Mouse (Mus musculus): ENCODE measurements around the gene Scd1. TPM values are rescaled to one million over a fixed set of nuclear protein-coding genes. Genes with fewer than 3 reads are reported as not detected.
A peak's percentile ranks its signal among the peaks of the same experiment; 100 is the strongest.

Gene Scd1
- polyA plus RNA-seq, 1 experiment from 2014 or later, result 2.3 TPM

DNA sequence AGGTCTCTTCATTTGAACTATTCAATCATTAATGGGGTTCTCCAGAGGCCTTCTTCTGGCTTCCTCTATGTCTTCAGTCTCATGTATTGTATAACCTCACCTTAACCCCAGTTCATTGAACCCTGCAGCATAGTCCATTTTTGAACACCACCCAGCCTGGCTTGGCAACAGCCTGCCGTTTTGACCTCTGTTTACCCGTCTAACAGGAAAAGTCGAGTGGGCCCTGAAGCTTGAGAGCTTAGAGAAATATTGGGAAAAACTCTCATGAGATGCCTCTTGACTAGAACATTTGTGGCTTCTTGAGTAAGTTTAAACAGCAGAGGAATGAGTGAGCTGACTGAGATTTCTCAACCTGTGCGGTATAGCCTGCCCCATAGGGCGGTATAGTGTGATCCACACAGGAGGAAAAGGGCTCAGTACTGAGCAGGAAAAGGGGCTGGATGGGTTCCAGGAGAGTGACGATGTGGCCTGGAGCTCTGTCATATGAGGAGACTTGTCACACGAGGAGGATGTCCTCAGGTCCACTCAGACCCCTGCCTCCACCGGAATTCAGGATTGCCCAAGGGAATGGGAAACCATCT, 14.5 kb upstream of the Scd1 start:
- Histone ChIP-seq H3K27ac (ENCODE audit: low read length) (peak overlapping the region; percentile 4; the same call in 1 of the 2 replicates), H3K27me3 (ENCODE audit: control insufficient read depth, insufficient read depth, low read depth, low read length) (no peaks in the 10 kb centered on the region), H3K9me3 (ENCODE audit: control insufficient read depth, low read length) (no peaks in the 10 kb centered on the region), H3K4me3 (ENCODE audit: low read length) (no peak overlapping the region), H3K4me2 (ENCODE audit: low read depth, low read length) (no peak overlapping the region), H3K36me3 (ENCODE audit: control insufficient read depth, insufficient read depth, low read length) (no peaks in the 10 kb centered on the region), H3K9ac (ENCODE audit: low read length) (no peak overlapping the region), H3K4me1 (replicated peaks; ENCODE audit: control insufficient read depth, insufficient read depth, low read length) (no peaks in the 10 kb centered on the region; the same call in 1 of the 2 replicates)
- ATAC-seq (ENCODE audit: low read depth), result peak; percentile 91
- 28% methylated on average over 8 of the region's 8 CpGs for WGBS

DNA sequence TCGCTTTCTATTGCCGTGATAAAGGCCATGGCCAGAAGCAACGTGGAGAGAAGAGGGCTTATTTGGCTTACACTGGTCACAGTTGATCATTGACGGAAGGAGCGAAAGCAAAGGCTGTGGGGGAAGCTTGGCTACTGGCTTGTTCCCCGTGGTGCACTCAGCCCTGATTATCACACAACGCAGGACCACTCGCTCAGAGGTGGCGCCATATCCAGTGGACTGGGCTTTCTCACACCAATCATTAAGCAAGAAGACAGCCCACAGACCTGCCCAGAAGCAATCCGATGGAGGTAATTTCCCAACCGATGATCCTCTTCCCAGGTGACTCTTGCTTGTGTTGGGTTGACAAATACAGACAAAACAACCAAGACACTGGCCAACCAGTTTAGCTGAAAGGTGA, 11.9 kb upstream of the Scd1 start:
- Histone ChIP-seq H3K27ac (ENCODE audit: low read length) (no peak overlapping the region), H3K9ac (ENCODE audit: low read length) (no peak overlapping the region), H3K9me3 (ENCODE audit: control insufficient read depth, low read length) (no peaks in the 10 kb centered on the region), H3K36me3 (ENCODE audit: control insufficient read depth, insufficient read depth, low read length) (no peaks in the 10 kb centered on the region), H3K4me1 (replicated peaks; ENCODE audit: control insufficient read depth, insufficient read depth, low read length) (no peaks in the 10 kb centered on the region; the same call in 1 of the 2 replicates), H3K4me3 (ENCODE audit: low read length) (no peak overlapping the region), H3K27me3 (ENCODE audit: control insufficient read depth, insufficient read depth, low read depth, low read length) (no peaks in the 10 kb centered on the region), H3K4me2 (ENCODE audit: low read depth, low read length) (no peak overlapping the region)
- ATAC-seq (ENCODE audit: low read depth), result no peak
- 48% methylated on average over 11 of the region's 11 CpGs for WGBS

DNA sequence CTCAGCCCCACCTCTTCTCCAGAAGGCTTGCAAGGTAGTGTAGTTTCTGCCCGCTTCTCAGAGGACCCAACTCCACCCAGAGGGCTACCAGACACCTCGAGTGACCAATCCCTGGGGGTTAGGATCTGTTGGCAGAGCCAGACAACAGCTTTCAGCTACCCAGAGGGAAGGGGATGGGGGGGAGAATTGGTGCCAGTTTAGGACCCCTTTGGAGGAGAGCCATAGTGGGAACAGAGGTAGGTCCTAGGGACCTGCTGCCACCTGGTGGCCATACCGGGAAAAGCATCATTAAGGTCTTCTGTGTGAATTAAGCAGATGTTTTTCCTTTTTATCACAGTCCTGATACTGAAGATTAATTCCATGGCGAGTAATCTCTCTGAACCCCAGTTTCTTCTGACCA, 11.3 kb upstream of the Scd1 start:
- no peaks in the 10 kb centered on the region for H3K36me3 ChIP-seq (ENCODE audit: control insufficient read depth, insufficient read depth, low read length)
- ATAC-seq (ENCODE audit: low read depth), result no peak
- H3K27ac ChIP-seq (ENCODE audit: low read length), result no peak overlapping the region
- H3K9me3 ChIP-seq (ENCODE audit: control insufficient read depth, low read length), result no peaks in the 10 kb centered on the region
- H3K27me3 ChIP-seq (ENCODE audit: control insufficient read depth, insufficient read depth, low read depth, low read length), result no peaks in the 10 kb centered on the region
- H3K4me2 ChIP-seq (ENCODE audit: low read depth, low read length), result no peak overlapping the region
- H3K4me1 ChIP-seq (replicated peaks; ENCODE audit: control insufficient read depth, insufficient read depth, low read length), result no peaks in the 10 kb centered on the region; the same call in 1 of the 2 replicates
- H3K4me3 ChIP-seq (ENCODE audit: low read length), result no peak overlapping the region
- no peak overlapping the region for H3K9ac ChIP-seq (ENCODE audit: low read length)
- WGBS, result 20% methylated on average over 4 of the region's 4 CpGs

DNA sequence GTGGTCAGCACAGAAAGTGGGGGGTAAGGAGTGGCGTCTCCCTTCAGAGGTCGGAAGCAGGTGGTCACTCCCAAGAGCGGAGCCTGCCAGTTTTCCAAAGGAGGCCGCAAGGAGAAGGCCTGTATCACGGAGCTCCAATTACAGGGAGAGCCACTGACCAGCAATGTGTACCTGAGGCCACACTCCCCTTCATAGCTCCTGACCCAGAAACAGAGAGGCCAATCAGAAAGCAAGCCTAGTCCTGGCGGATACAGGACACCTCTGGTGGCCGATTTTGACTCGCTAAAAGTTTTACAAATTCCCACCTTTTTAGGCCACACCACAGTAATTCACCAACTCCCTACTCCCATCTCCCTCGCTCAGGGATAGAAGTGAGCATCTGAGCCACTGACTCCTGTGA, 10.9 kb upstream of the Scd1 start:
- Histone ChIP-seq H3K4me2 (ENCODE audit: low read depth, low read length) (no peak overlapping the region), H3K4me1 (replicated peaks; ENCODE audit: control insufficient read depth, insufficient read depth, low read length) (no peaks in the 10 kb centered on the region; the same call in 1 of the 2 replicates), H3K27ac (ENCODE audit: low read length) (no peak overlapping the region), H3K36me3 (ENCODE audit: control insufficient read depth, insufficient read depth, low read length) (no peaks in the 10 kb centered on the region), H3K9me3 (ENCODE audit: control insufficient read depth, low read length) (no peaks in the 10 kb centered on the region), H3K27me3 (ENCODE audit: control insufficient read depth, insufficient read depth, low read depth, low read length) (no peaks in the 10 kb centered on the region), H3K4me3 (ENCODE audit: low read length) (no peak overlapping the region), H3K9ac (ENCODE audit: low read length) (no peak overlapping the region)
- 59% methylated on average over 9 of the region's 9 CpGs for WGBS
- ATAC-seq (ENCODE audit: low read depth), result no peak

DNA sequence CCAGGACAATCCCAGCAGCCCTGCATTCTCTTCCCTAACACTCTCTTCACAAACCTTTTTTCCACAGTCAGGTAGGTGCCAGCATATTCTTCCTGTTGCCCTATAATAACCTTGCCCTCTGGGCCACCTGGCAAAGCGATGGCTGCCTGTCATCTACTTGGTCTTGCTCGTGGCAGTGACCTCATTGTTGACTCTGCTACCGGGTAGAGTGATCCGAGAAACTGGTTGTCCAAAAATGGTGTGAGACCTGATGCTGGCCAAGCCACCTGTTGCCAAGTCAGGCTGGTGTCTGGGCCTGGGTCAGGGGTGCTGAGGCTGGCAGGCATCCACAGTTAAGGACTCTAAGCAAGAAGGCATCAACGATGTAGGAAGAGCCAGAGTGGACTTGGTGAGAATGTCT, 10.4 kb upstream of the Scd1 start:
- no peak for ATAC-seq (ENCODE audit: low read depth)

DNA sequence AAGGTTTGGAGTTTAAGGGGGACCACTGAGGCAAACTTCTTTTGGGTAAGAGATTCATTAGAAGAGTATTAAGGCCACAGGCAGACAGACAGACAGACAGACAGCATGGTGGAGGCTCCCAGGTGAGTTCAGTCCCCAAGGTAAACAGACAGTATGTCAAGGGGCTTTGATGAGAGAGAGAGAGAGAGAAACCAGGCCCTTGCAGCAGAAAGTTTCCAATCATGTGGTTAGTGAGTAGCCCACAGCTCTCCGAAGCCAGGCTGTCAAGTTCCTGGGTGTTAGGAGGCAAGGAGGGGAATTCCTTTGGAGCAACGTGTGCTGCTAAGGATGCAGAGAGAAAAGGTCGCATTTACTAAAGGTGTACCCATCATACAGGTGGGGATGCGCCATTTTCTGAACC, 9.8 kb upstream of the Scd1 start:
- WGBS, result 52% methylated on average over 4 of the region's 4 CpGs
- no peak overlapping the region for H3K4me3 ChIP-seq (ENCODE audit: low read length)
- H3K4me2 ChIP-seq (ENCODE audit: low read depth, low read length), result no peak overlapping the region
- H3K9ac ChIP-seq (ENCODE audit: low read length), result no peak overlapping the region
- H3K9me3 ChIP-seq (ENCODE audit: control insufficient read depth, low read length), result no peaks in the 10 kb centered on the region
- ATAC-seq (ENCODE audit: low read depth), result no peak
- H3K27me3 ChIP-seq (ENCODE audit: control insufficient read depth, insufficient read depth, low read depth, low read length), result no peaks in the 10 kb centered on the region
- no peak overlapping the region for H3K27ac ChIP-seq (ENCODE audit: low read length)
- H3K36me3 ChIP-seq (ENCODE audit: control insufficient read depth, insufficient read depth, low read length), result no peaks in the 10 kb centered on the region
- H3K4me1 ChIP-seq (replicated peaks; ENCODE audit: control insufficient read depth, insufficient read depth, low read length), result no peaks in the 10 kb centered on the region; the same call in 1 of the 2 replicates

More for the DNA sequence above, 10.4 kb upstream of the Scd1 start:
- H3K4me1 ChIP-seq (replicated peaks; ENCODE audit: control insufficient read depth, insufficient read depth, low read length), result no peaks in the 10 kb centered on the region; the same call in 1 of the 2 replicates
- 63% methylated on average over 5 of the region's 5 CpGs for WGBS
- H3K9me3 ChIP-seq (ENCODE audit: control insufficient read depth, low read length), result no peaks in the 10 kb centered on the region
- no peak overlapping the region for H3K9ac ChIP-seq (ENCODE audit: low read length)
- H3K36me3 ChIP-seq (ENCODE audit: control insufficient read depth, insufficient read depth, low read length), result no peaks in the 10 kb centered on the region
- no peak overlapping the region for H3K4me3 ChIP-seq (ENCODE audit: low read length)
- H3K4me2 ChIP-seq (ENCODE audit: low read depth, low read length), result no peak overlapping the region
- no peak overlapping the region for H3K27ac ChIP-seq (ENCODE audit: low read length)
- H3K27me3 ChIP-seq (ENCODE audit: control insufficient read depth, insufficient read depth, low read depth, low read length), result no peaks in the 10 kb centered on the region

DNA sequence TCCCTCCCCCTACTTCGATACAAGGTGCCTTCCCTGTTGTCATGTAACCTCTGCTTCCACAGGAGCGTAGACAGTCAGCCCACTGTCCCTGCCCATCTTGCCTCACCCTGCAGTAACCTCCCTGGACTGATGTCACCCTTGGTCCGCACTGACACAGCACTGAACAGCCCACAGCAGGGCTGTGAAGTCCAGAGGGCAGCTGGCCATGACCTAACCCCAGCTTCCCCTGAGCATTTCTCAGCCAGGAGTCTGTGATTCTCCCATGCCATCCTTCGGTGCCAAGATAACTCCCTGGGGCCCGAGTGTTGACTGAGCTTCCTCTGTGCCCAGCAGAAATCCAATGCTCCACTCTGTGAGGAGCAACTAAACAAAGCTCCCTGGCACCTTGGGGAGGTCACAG, 8.6 kb upstream of the Scd1 start:
- Histone ChIP-seq H3K4me3 (ENCODE audit: low read length) (no peak overlapping the region), H3K27me3 (ENCODE audit: control insufficient read depth, insufficient read depth, low read depth, low read length) (no peaks in the 10 kb centered on the region), H3K27ac (ENCODE audit: low read length) (no peak overlapping the region), H3K4me1 (replicated peaks; ENCODE audit: control insufficient read depth, insufficient read depth, low read length) (no peaks in the 10 kb centered on the region; the same call in 1 of the 2 replicates), H3K4me2 (ENCODE audit: low read depth, low read length) (no peak overlapping the region), H3K36me3 (ENCODE audit: control insufficient read depth, insufficient read depth, low read length) (no peaks in the 10 kb centered on the region), H3K9me3 (ENCODE audit: control insufficient read depth, low read length) (no peaks in the 10 kb centered on the region), H3K9ac (ENCODE audit: low read length) (no peak overlapping the region)
- 72% methylated on average over 5 of the region's 5 CpGs for WGBS
- ATAC-seq (ENCODE audit: low read depth), result no peak

DNA sequence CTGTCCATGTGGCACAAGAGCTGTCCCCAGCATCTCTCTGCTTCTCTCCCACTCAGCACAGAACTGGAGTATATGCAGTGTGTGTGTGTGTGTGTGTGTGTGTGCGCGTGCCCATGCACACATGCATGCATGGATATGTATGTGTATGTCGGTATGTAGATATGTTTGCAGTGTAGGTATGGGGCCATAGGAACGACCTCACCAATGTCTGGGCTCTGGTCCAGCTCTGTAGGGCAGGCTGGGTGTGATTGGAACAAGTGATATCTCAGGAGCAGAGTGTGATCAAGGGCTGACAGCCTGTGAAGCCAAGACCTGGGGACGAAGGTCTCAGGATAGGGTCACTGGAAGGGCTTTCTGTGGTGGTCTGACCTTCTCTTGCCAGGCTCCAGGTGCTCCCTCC, 7.8 kb upstream of the Scd1 start:
- no peak overlapping the region for H3K4me2 ChIP-seq (ENCODE audit: low read depth, low read length)
- no peaks in the 10 kb centered on the region for H3K36me3 ChIP-seq (ENCODE audit: control insufficient read depth, insufficient read depth, low read length)
- H3K4me3 ChIP-seq (ENCODE audit: low read length), result no peak overlapping the region
- H3K27me3 ChIP-seq (ENCODE audit: control insufficient read depth, insufficient read depth, low read depth, low read length), result no peaks in the 10 kb centered on the region
- no peak overlapping the region for H3K9ac ChIP-seq (ENCODE audit: low read length)
- no peaks in the 10 kb centered on the region for H3K4me1 ChIP-seq (replicated peaks; ENCODE audit: control insufficient read depth, insufficient read depth, low read length)
- H3K9me3 ChIP-seq (ENCODE audit: control insufficient read depth, low read length), result no peaks in the 10 kb centered on the region
- WGBS, result 69% methylated on average over 5 of the region's 5 CpGs
- no peak overlapping the region for H3K27ac ChIP-seq (ENCODE audit: low read length)
- no peak for ATAC-seq (ENCODE audit: low read depth)

DNA sequence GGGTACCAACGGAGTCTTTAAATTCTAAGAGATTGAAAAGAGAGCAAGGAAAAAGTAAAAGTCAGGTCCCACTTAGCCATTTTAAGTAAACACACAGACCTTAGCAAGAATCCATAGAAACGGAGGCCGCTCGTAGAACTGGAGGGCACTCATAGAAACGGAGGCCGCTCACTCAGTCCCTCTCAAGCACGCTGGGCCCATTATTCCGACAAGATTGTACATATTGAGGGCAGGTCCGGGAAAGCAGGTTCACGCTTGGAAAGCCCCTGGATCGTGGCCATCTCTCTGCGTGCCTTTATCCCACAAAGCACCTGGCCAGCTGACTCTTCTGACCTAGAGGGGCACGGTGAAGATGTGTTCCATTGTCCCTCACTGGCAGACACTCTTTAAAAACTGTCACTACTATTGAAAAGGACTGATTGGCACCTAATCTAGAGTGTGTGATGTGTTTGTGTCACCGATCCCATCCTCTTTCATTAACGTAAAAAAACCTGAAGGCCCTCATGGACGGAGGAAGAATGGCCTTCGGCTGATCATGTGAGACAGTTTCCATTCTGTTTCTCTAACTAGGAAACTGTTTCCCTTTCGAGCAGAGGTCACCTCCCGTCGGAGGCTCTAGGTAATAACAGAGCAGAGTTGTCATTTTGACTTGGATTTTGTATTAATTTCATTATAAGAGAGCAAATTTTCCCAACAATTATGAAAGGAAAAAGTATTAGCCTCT, 2.8 kb upstream of the Scd1 start:
- H3K27ac ChIP-seq (ENCODE audit: low read length), result no peak overlapping the region
- H3K4me1 ChIP-seq (replicated peaks; ENCODE audit: control insufficient read depth, insufficient read depth, low read length), result peaks cover 10% of the 10 kb centered on the region
- 58% methylated on average over 20 of the region's 20 CpGs for WGBS
- H3K9me3 ChIP-seq (ENCODE audit: control insufficient read depth, low read length), result no peaks in the 10 kb centered on the region
- H3K9ac ChIP-seq (ENCODE audit: low read length), result no peak overlapping the region
- H3K36me3 ChIP-seq (ENCODE audit: control insufficient read depth, insufficient read depth, low read length), result no peaks in the 10 kb centered on the region
- H3K4me2 ChIP-seq (ENCODE audit: low read depth, low read length), result no peak overlapping the region
- peak; percentile 34; the same call in 1 of the 2 replicates for ATAC-seq (ENCODE audit: low read depth)
- H3K4me3 ChIP-seq (ENCODE audit: low read length), result no peak overlapping the region
- peaks cover 2% of the 10 kb centered on the region; the same call in 1 of the 2 replicates for H3K27me3 ChIP-seq (ENCODE audit: control insufficient read depth, insufficient read depth, low read depth, low read length)
